Mouse (Mus musculus) liver, postnatal 0 days (tissue): Measurements from ENCODE around the gene Arpc4.

Experiments used
- CTCF ChIP-seq: sonication (generic); IDR thresholded peaks from 2 replicates; pipeline ENCODE4 v1.5.1; 2016; ENCODE audit warnings: antibody characterized with exemption, low read depth
- EP300 ChIP-seq: IDR thresholded peaks from 2 replicates; pipeline ENCODE4 v1.6.1; 2016; ENCODE audit warnings: antibody characterized with exemption, low read depth, mild to moderate bottlenecking

DNA sequence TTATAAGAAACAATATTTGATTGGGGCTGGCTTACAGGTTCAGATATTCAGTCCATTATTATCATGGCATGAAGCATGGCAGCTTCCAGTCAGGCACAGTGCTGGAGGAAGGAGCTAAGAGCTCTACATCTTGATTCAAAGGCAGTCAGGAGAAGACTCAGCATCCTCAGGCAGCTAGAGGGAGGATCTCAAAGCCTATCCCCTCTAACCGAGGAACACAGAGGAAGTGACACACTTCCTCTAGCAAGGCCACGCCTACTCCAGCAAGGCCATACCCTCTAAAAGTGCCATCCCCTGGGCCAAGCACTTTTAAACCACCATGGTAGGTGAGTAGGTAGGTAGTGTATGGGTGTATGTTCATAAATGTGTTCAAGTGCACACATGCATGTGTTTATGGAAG, 47.4 kb upstream of the Arpc4 start:
- TF ChIP-seq CTCF (no peak), EP300 (no peak)
